Mouse (Mus musculus) B cell, adult 67 days (primary cell): ENCODE measurements around the gene Galnt10. TPM values are rescaled to one million over a fixed set of nuclear protein-coding genes. Genes with fewer than 3 reads are reported as not detected.

Experiments
- total RNA-seq, 2 experiments: library from RNA; stranded (reverse); gene quantifications; 4 replicates each; pipeline ENCODE4 v1.2.4; 2023

Galnt10 gene
- 10 to 100 TPM; 29.9 to 31.8 TPM for total RNA-seq

DNA sequence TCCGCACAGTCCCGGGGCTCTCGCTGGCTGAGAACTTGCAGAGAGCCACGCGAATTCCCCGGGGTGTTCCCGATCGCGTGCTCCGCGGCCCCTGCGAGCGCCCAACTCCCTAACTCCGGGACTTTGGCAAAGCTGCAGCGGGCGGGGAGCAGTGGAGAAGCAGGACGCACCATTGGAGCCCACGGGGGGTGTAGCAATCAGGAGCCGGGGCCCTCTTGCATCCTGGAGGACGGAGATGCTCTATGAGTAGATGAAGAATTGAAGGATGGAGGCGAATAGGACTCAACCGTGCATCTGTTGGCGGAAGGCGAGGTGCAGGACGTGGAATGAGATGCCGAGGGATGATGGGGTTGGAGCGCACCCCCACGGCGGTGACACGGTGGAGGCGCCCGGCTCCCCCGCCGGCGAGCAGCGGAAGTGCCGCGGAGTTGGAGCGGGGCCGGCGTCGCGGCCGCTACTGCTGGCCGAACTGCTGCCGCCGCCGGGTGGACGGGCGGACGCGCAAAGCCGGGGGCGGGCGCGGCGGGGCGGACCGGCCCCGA is at the start of gene Galnt10:
Gene Galnt10, plus strand, starts transcription at position 425 of the 542 bp plus-strand sequence.

GRCm38 (mm10) chr11:57800971-57801765 is 155.9 kb downstream of the Galnt10 start, which contains the start of gene Sap30l:
Gene Sap30l (plus strand): TSS chr11:57801637.

GRCm38 (mm10) chr11:57832552-57833201 is 187.4 kb downstream of the Galnt10 start, which contains the start of gene Hand1:
Gene Hand1 (minus strand): TSS chr11:57832818.

Other genes starting within 250 kb of the Galnt10 start
- gene Fam114a2, start 126.8 kb upstream of the Galnt10 start, total RNA-seq: 10 to 100 TPM; 58.7 to 62.7 TPM
- 10 to 100 TPM; 29.0 to 39.6 TPM for gene Mfap3, start 126.8 kb upstream of the Galnt10 start, total RNA-seq
- gene Sap30l, start 156.2 kb downstream of the Galnt10 start, total RNA-seq: 10 to 100 TPM; 21.6 to 32.4 TPM
- gene Hand1, start 187.4 kb downstream of the Galnt10 start, total RNA-seq: not detected